Mouse (Mus musculus) heart, adult 9 months (tissue): ENCODE results near the gene Junb.

Experiments
- DNase-seq, 2 experiments: peaks; one replicate each; pipeline ENCODE4 v3.0.0; 2022; ENCODE audit warnings: low spot score in 2 of 2

The Junb gene

DNA sequence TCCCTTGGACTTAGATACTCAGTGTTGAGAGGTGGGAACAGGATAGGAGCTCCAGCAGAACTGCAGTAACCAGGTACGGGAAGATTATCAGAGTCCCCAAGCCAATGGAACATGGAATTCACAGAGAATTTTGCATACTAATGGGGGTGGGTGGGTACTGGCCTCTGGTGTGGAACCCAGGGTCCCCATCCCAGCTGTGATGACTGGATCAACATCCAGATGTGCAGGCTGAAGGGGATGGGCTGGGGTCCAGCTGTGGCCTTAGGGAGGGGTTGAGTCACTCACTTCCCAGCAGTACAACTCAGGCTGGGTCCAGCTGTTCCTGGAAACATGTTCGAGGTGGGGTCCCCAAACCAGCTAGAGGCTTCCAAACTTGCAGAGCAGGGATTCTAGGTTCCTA, 9.4 kb upstream of the Junb start:
- peak; percentile 54 to 67 for DNase-seq

DNA sequence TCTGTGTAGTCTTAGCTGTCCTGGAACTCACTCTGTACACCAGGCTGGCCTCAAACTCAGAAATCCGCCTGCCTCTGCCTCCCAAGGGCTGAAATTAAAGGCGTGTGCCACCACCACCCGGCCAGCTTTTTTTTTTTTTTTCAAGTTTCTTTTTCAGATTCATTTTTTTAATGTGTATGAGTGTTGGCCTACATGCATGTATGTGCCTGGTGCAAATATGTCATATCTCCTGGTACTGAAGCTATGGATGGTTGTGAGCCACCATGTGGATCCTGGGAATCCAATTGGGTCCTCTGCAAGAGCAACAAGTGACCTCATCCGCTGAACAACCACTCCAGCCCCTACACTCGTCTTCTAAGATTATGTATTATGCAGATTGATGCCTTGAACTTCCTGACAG, 8.9 kb upstream of the Junb start:
- no peak for DNase-seq

DNA sequence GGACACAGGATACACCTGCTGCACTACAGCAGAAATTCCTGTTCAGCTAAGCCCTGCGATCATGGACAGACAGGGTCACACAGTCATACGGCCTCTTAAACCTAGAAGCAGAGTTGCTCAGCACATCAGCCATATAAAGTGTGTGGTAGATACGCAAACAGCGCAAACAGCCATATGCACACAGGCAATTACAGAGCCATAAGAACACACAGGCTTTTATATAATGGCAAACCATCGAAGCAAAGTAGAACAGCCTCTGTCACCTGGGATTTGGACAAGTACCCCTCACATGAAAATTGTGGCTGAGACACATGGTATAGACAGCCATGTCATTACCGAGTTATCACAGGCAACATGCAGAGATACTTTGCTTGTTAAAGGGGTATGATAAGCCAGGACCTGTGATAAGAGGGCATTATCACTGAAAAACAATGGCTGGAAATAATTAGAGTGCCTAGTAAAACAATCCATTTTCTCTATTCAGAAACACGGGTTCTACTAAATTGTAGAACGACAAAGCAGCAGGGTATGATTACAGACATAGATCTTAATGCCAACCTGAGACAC, 7.9 kb upstream of the Junb start:
- no peak for DNase-seq

DNA sequence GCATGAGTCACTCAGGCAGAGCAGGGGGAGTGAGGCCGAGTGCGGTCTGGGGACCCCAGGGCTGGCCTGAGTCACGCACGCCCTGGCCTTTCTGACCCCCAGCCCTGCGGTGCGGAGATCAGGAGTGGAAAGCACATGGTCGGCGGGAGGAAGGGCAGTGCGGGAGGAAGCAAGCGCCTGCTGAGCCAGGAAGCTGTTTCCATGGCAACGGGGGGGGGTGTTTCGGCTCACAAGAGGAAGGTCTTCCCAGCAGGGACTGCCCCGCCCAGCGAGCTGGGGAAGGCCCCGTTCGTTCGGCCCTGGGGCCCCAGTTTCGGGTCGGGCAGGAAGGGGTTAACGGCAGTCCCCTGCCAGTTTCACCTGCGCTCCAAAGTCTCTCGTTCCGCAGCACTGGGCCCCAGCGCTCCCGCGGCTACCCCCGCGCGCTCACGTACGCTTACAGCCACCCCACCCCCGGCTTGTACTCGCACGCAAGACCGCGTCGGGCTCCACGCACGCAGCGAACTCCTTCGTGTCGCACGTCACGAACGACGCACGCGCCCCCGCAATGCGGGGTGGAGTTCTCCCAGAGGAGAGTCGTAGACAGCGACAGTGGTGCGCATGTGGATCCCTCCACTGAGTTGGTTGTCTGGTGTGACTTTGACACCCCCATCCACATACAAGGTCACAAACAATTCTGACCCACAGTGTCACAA, 7.3 kb upstream of the Junb start:
- peak; percentile 92 to 93 for DNase-seq

GRCm38 (mm10) chr8:84985049-84985683, 6.6 kb upstream of the Junb start:
- no peak for DNase-seq

- DNase-seq: peak; percentile 46 to 70
These were observed 6.0 kb upstream of the Junb start for GRCm38 (mm10) chr8:84984294-84985048.

DNA sequence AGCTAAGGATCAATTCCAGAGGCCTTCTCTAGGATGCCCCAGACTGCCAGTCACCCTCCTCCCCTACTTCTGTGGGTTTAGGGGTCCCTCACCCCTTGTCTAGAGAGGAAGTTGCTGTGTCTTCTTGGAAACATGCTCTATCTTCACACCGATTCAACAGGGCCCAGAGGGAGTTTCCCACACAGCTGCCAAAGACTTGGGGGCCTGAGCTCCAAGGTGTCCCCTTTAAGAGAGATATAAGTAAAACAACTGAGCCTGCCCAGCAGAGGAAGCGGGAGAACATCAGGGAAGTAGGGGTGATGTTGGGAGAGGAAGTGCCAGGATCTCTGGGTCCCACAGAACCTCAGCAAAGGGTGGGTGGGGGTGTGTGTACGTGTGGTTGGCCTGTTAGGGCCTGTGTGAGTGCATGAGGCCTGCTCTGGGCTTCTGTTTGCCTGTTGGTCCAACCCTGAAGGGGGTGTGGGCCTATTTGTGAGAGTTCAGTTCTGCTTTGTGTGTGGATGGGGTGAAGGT, 4.0 kb upstream of the Junb start:
- DNase-seq: no peak

GRCm38 (mm10) chr8:84981644-84982498, 3.4 kb upstream of the Junb start:
- DNase-seq: no peak

- peak; percentile 82 to 86 for DNase-seq
These were observed 2.3 kb upstream of the Junb start for GRCm38 (mm10) chr8:84980622-84981358.

DNA sequence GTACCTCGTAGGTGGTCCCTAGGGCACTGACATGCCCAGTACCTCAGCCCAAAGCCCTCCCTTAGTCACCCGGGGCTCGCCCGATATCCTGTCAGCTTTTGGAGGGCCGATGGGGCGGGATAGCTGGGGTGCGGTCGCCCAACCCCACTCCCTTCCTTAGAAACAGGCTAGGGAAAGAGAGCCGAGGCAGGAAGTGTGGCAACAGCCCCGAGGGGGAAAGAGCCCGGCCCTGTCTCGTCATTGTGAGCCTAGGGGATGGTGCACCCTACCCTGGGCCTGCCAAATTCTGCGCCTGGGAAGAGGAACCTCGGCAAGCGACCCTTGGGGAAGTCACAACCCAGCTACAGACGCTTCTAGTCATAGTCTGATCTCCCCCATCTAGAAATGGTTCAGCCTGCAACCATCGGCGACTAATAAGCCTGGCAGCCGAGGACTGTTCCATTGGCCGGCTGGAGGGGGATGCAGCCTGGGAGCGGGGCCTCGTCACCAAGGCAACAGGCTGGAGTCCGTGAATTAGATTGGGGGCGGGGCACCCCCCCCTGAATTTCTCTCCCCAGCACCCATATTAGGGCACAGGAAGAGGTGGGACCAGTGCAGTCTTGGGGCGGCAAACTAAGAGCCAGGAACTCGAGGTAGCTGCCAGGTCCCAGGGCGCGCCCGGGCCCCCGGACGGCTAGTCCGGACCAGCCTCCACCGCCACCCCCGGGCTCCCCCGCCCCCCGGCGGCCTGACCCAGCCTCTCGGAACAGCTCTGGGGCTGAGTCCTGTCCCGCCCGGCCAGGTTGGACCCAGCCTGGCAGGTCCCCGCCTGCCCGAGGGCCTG, 1.3 kb upstream of the Junb start:
- DNase-seq: peak; percentile 96

DNA sequence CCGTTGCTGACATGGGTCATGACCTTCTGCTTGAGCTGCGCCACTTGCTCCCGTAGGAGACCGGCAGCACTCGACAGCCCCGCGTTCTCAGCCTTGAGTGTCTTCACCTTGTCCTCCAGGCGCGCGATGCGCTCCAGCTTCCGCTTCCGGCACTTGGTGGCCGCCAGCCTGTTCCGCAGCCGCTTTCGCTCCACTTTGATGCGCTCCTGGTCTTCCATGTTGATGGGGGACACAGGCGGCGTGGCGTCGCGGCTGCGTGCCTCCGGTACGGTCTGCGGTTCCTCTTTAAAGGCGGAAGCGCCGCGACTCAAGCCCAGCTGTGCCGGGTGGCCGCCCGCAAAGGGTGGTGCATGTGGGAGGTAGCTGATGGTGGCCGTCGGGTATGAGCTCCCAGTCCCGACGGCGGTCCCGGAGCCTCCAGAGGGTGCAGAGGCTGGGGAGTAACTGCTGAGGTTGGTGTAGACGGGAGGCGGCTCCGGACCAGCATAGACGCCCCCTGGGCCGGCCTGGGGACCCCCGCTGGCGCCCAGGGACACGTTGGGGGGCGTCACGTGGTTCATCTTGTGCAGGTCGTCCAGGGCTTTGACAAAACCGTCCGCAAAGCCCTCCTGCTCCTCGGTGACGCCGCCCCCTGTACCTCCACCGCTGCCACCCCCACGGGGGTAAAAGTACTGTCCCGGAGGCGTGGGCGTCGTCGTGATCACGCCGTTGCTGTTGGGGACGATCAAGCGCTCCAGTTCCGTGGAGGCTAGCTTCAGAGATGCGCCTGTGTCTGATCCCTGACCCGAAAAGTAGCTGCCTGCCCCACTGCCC, 877 bp downstream of the Junb start:
- peak; percentile 70 to 73 for DNase-seq

DNA sequence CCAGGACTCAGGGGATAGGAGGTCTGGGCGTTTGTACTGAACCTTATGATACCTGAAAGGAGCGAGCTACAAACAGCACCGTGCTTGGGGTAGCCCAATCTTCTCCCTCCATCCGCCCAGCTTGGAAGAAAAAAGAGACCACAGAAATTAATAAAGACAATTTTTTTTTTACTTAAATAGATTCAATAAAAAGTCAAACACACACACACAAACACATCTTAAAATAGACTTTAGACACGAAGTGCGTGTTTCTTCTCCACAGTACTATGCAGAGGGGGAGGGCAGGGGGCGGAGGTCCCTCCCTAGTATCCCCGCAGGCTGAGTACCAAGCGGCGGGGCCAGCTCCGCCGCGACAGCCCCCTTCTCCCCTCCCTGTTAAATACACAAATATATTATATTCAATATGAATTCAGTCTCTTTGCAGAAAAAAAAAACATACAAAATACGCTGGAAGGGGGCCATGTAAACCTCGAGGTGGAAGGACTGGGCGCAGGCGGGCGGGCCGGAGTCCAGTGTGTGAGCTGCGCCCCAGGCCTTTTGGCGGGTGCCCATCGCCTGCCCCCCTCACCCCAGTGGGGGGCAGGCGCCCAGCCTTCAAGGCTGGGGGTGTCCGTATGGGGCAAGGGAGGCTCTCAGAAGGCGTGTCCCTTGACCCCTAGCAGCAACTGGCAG, 1.6 kb downstream of the Junb start:
- DNase-seq: no peak

DNA sequence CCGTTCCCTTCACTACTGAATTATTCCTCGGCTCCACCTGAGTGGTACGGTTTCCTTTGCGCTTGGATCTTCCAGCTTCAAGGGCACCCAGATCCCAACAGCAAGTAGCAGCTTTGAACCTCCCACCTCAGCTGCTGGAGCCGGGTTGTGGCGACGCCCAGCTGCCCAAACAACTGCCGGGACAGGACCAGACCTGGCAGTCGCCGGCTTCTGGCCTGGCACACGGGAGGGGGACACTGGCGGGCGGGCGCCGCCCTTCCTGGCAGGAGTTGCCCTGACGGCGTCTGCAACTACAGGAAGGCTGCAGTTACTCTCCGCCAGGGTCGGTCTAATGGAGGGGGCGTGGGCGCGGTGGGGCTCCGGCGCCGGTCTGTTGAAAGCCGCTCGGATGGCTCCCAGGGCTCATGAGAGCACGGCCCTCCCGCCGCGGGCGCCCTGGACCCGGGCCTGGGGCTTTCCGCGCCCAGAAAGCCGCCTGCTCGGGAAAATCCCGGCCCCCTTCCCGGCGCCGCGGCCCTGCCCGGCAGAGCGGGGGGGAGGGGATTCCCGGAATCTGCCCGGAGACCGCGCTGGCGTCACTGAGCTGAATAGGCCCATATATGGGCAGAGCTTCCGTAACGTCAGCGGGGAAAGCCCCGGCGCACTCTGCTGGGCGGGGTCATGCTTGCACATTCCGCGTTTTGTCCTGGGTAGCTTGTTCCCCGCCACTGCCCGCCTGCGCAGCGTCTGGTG, 2.3 kb downstream of the Junb start:
- DNase-seq: peak; percentile 96 to 97

DNA sequence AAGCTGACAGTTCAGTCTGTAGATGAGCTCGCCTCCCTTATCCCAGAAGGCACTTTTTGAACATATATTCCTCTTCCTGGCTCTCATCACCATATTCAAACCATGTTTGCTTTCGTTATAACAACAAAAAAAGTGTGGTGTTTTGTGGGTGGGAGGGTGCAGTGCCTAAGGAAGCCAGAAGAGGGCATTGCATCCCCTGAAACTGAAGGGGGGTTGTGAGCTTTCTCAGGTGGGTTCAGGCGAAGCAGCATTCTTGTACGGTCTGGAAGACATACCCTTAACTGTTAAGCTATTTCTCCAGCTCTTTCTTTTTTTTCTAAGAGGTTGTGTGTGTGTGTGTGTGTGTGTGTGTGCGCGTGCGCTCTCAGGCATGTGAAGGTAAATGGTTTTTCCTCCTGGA, 3.1 kb downstream of the Junb start:
- peak; percentile 67 to 69 for DNase-seq

GRCm38 (mm10) chr8:84974543-84975142, 3.9 kb downstream of the Junb start:
- no peak for DNase-seq

DNA sequence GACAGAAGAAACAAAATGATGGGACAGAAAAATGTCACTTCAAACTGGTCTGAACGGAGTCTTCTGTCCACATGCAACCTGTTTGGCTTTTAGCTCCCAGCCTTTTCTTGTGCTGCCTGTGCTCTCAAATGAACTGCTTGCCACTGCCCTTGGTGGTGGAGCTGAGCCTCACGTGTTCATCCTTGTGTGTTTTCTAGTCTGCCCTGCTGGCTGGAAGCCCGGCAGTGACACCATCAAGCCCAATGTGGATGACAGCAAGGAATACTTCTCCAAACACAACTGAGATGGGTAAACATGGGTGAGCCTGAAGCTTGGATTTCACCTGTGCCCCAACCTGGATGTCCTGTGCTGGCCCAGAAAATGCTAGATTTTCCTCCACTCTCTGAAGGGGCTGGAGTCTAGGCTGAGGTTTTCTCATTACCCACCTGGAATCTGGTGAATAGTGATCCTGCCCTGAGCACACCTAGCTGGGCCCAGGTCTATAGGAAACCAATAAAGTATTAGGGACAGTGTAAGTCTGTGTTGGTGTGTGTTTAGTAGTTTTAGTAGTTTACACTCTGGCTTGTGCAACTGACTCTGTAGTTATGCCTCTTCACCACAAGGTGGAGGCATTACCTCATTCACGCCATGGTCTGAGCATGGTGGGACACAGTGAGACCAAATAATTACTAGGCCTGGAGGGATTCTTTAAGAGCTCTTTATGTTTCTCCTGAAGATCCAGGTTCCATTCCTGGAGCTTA, 4.5 kb downstream of the Junb start:
- DNase-seq: peak; percentile 62 to 79

- no peak for DNase-seq
These were observed 5.4 kb downstream of the Junb start for GRCm38 (mm10) chr8:84973079-84973478.
